Mouse (Mus musculus): Measurements from ENCODE around the gene Creb3l4.
"Not testable (repeated sequence)": the region's sequence is repeated elsewhere in the genome, so short reads cannot be mapped to it uniquely, and the experiment has no call there.

GRCm38 (mm10) chr3:90251731-90252226 is 8.5 kb upstream of the Creb3l4 start:
- TF ChIP-seq CTCF (IDR thresholded peaks at IDR 0.05 in 2 of 3, conservative IDR thresholded peaks at IDR 0.05 in 1 of 3; ENCODE audit: control insufficient read depth in 1 of 3, insufficient read depth in 1 of 3, low read depth in 2 of 3, low read length in 3 of 3, poor library complexity in 1 of 3, severe bottlenecking in 1 of 3); TAL1 (IDR thresholded peaks at IDR 0.05; ENCODE audit: low read length); ZNF384 (IDR thresholded peaks at IDR 0.05; ENCODE audit: low read depth, low read length); ELF1 (IDR thresholded peaks at IDR 0.05; ENCODE audit: low read depth, low read length); USF1 (IDR thresholded peaks at IDR 0.05; ENCODE audit: low read depth, low read length); POLR2A (IDR thresholded peaks at IDR 0.05; ENCODE audit: control insufficient read depth in 1 of 2, insufficient read depth in 1 of 2, low read depth in 1 of 2, low read length in 2 of 2, poor library complexity in 1 of 2); POLR2AphosphoS5 (IDR thresholded peaks at IDR 0.05; ENCODE audit: borderline replicate concordance, low read depth, low read length); ZC3H11A (IDR thresholded peaks at IDR 0.05; ENCODE audit: low read depth, low read length); CHD1 (IDR thresholded peaks at IDR 0.05; ENCODE audit: low read depth, low read length): not testable (repeated sequence)
